Mouse (Mus musculus) embryonic fibroblast, embryonic 13.5 days (primary cell): Measurements from ENCODE around the gene Glrp1. TPM values are rescaled to one million over a fixed set of nuclear protein-coding genes. Genes with fewer than 3 reads are reported as not detected.

Experiments
- H3K27ac ChIP-seq: 2 replicates; pipeline ENCODE4 v1.5.1; 2012; ENCODE audit warnings: low read length, control low read depth, inconsistent platforms; ENCODE audit not compliant: insufficient read depth
- H3K4me1 ChIP-seq: 2 replicates; pipeline ENCODE4 v1.6.1; 2011; ENCODE audit warnings: low read length; ENCODE audit not compliant: control insufficient read depth, insufficient read depth
- H3K4me3 ChIP-seq: 2 replicates; pipeline ENCODE4 v1.5.1; 2011; ENCODE audit warnings: mild to moderate bottlenecking, control low read depth, low read length; ENCODE audit not compliant: insufficient read depth
- CTCF ChIP-seq: IDR thresholded peaks from 2 replicates; pipeline ENCODE4 v1.5.1; 2011; ENCODE audit warnings: mild to moderate bottlenecking, control low read depth, low read length, moderate library complexity, borderline replicate concordance; ENCODE audit not compliant: insufficient read depth
- POLR2A ChIP-seq: IDR thresholded peaks from 2 replicates; pipeline ENCODE4 v1.6.1; 2011; ENCODE audit warnings: low read depth, mild to moderate bottlenecking, control low read depth, low read length, moderate library complexity
- polyA plus RNA-seq: library from polyadenylated mRNA; stranded (reverse); fragments of >200 nt; gene quantifications from 2 replicates; pipeline ENCODE4 v1.2.4, GENCODE M21; 2011; ENCODE audit warnings: low read depth; ENCODE audit not compliant: missing spikeins, insufficient read length

Glrp1 gene
- 0.33 TPM in 1 of 2 replicates, not detected in the other for polyA plus RNA-seq

- TF ChIP-seq CTCF (no peak), POLR2A (no peak)
- Histone ChIP-seq H3K4me1 (no peaks in the 10 kb centered on the region), H3K4me3 (no peak within 1 kb of the TSS), H3K27ac (no peak within 1 kb of the TSS)
Observed at GRCm38 (mm10) chr1:88509789-88510188, at the start of gene Glrp1. Gene Glrp1, minus strand, starts transcription at chr1:88510066.

- TF ChIP-seq CTCF (no peak), POLR2A (no peak)
- H3K4me3 ChIP-seq: no peak overlapping the region
- H3K4me1 ChIP-seq: peaks cover 20% of the 10 kb centered on the region
- no peak overlapping the region for H3K27ac ChIP-seq
Observed at GRCm38 (mm10) chr1:88559258-88559657, 49.4 kb upstream of the Glrp1 start.

- Histone ChIP-seq H3K4me3 (no peak overlapping the region), H3K4me1 (peaks cover 20% of the 10 kb centered on the region), H3K27ac (no peak overlapping the region)
- no peak for TF ChIP-seq POLR2A
- TF ChIP-seq CTCF: no peak
Observed at GRCm38 (mm10) chr1:88558793-88559192, 48.9 kb upstream of the Glrp1 start.

- no peak overlapping the region for H3K27ac ChIP-seq
- no peak for TF ChIP-seq POLR2A
- TF ChIP-seq CTCF: no peak
- H3K4me3 ChIP-seq: no peak overlapping the region
- peaks cover 19% of the 10 kb centered on the region for H3K4me1 ChIP-seq
Observed at GRCm38 (mm10) chr1:88556401-88556800, 46.5 kb upstream of the Glrp1 start.

GRCm38 (mm10) chr1:88553500-88554187 is 43.8 kb upstream of the Glrp1 start:
- H3K4me3 ChIP-seq: no peak overlapping the region
- TF ChIP-seq CTCF: no peak
- TF ChIP-seq POLR2A: no peak
- H3K4me1 ChIP-seq: no peaks in the 10 kb centered on the region
- H3K27ac ChIP-seq: no peak overlapping the region

GRCm38 (mm10) chr1:88549263-88549662 is 39.4 kb upstream of the Glrp1 start:
- Histone ChIP-seq H3K4me3 (no peak overlapping the region), H3K4me1 (no peaks in the 10 kb centered on the region), H3K27ac (no peak overlapping the region)
- no peak for TF ChIP-seq POLR2A
- no peak for TF ChIP-seq CTCF

GRCm38 (mm10) chr1:88547172-88547571 is 37.3 kb upstream of the Glrp1 start:
- no peak for TF ChIP-seq CTCF
- TF ChIP-seq POLR2A: no peak
- peaks cover 12% of the 10 kb centered on the region; the same call in 1 of the 2 replicates for H3K4me1 ChIP-seq
- no peak overlapping the region for H3K4me3 ChIP-seq
- H3K27ac ChIP-seq: no peak overlapping the region

- no peak overlapping the region for H3K4me3 ChIP-seq
- H3K4me1 ChIP-seq: peaks cover 12% of the 10 kb centered on the region; the same call in 1 of the 2 replicates
- H3K27ac ChIP-seq: peak overlapping the region; percentile 12
- TF ChIP-seq CTCF (no peak), POLR2A (no peak)
Observed at GRCm38 (mm10) chr1:88543608-88544007, 33.7 kb upstream of the Glrp1 start.

- Histone ChIP-seq H3K4me1 (peaks cover 14% of the 10 kb centered on the region), H3K4me3 (no peak overlapping the region), H3K27ac (no peak overlapping the region)
- no peak for TF ChIP-seq CTCF
- no peak for TF ChIP-seq POLR2A
Observed at GRCm38 (mm10) chr1:88539823-88540222, 30.0 kb upstream of the Glrp1 start.

- Histone ChIP-seq H3K4me3 (no peak overlapping the region), H3K27ac (no peak overlapping the region), H3K4me1 (peaks cover 17% of the 10 kb centered on the region)
- TF ChIP-seq CTCF (no peak), POLR2A (no peak)
Observed at GRCm38 (mm10) chr1:88539256-88539655, 29.4 kb upstream of the Glrp1 start.
